Mouse (Mus musculus): Measurements from ENCODE around the gene Phf21a.

- TF ChIP-seq CTCF (IDR thresholded peaks at IDR 0.05; ENCODE audit: low read depth) (no peak), EP300 (optimal IDR thresholded peaks at IDR 0.05) (no peak)
Observed at GRCm38 (mm10) chr2:92367383-92368029, 274.6 kb downstream of the Phf21a start.

Data from stomach, postnatal 0 days (tissue).